Mouse (Mus musculus) T-cell, adult 2 months (primary cell): ENCODE measurements around the gene Crat.
"Not testable (repeated sequence)": the region's sequence is repeated elsewhere in the genome, so short reads cannot be mapped to it uniquely, and the experiment has no call there.

Source experiments
- DNase-seq: peaks from one replicate; pipeline ENCODE4 v3.0.0; 2022; ENCODE audit warnings: low spot score

The Crat gene

GRCm38 (mm10) chr2:30440211-30440700, 24.6 kb upstream of the Crat start:
- no peak for DNase-seq

DNA sequence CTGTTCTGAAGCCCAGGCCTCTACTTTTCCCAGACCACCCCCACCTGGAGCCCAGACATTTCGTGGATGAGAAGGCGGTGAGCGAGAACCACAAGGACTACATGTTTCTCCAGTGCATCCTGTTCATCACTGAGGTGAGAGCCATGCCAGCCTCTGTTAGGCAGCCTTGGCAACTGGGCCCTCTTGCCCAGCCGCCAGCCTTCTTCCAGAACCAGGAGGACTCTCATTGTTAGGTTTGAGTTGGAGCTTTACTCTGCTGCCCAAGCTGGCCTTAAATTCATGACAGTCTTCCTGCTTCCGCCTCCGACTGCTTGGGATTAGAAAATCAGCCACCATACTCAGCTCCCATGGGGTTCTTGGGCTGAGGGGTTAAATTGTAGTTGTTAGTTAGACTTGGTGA, 24.0 kb upstream of the Crat start:
- DNase-seq, result no peak

- DNase-seq, result no peak
These were observed 22.2 kb upstream of the Crat start for GRCm38 (mm10) chr2:30437791-30438190.

DNA sequence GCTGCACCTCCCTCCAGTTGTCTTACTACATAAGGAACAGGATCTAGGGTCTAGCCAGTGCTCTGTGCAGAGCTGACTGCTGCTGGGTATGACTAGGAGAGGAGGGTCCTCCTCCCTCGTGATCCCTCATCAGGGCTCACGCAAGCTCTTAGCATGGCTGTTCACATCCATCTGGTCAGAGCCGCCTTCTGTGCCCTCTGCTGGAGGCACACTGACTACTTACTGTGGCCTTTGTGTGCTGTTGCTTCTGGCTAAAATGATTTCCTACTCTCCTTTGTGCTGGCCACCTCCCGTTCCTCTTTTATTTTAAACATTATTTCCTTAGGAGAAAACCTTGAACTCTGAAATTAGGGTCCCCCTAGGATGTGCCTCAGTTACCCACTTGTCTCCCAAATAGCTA, 21.2 kb upstream of the Crat start:
- DNase-seq, result no peak

- no peak for DNase-seq
These were observed 20.5 kb upstream of the Crat start for GRCm38 (mm10) chr2:30436156-30436545.

DNA sequence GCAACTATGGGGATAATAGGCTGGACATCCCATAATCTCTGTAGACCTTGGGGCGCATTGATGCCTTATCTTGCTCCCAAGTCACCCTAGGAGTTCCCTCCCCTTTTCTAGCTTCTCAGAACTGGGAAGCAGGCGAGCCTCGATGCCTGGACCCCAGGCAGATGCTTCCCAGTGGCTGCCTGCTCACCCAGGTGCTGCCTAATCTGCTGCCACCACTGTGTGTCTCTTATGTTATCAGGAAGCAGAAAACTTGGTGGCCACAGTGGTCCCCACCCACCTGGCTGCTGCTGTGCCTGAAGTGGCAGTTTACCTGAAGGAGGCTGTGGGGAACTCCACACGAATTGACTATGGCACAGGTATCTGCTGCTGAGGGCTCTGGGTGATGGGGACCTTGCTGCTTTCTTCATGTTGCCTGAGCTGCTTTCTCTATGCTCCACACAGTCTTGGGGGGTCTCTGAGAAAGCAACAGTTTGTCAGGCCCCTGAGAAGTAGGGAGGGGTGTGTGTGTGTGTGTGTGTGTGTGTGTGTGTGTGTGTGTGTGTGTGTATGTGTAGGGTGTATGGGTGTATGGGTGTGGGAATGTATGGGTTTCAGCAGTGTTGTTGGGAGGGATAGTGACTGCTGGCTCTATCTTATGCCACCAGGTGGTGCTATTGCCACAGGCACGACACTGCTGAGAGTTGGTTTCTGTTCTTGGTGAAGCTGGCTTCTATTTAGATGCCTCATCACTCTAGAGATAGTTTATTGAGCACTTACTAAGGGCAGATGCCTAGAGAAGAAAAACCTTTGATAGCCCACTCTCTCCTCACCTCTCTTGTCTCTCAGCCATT, 19.9 kb upstream of the Crat start:
- DNase-seq, result peak; percentile 74

DNA sequence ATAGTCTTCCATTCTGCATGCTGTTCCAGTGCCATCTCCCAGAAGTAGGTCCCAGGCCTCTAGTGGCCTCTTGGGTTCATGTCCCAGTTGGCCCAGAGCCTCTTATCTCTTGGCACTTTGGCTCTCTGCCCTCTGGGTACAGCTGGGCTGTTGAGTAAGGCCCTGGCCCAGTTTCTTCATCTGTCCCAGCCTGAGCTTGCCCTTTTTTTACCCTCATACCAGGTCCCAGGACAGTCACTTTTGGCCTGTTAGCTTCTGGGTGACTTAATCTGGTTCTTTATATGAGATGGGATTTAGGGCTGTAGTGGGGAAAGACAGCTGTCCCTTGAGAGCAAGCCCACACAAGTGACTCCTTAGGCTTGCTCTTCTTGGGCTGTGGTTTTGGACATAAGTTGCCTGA, 13.5 kb upstream of the Crat start:
- no peak for DNase-seq

DNA sequence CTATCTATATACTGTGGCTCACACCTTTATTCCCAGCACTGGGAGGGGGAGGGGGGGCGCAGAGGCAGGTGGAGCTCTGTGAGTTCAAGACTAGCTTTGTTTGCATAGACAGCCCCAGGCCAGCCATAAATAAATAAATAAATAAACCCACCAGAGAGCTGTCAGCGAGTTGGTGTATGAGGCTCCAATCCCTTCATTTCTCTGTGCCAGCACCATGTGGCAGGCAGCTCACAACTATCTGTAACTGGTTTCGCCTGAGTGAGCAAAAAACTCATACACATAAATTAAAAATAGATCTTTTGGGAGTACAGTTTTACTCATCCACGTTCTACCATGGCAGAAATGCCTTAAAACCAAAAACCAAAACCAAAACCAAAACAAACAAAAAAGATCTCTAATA, 5.8 kb upstream of the Crat start:
- no peak for DNase-seq

DNA sequence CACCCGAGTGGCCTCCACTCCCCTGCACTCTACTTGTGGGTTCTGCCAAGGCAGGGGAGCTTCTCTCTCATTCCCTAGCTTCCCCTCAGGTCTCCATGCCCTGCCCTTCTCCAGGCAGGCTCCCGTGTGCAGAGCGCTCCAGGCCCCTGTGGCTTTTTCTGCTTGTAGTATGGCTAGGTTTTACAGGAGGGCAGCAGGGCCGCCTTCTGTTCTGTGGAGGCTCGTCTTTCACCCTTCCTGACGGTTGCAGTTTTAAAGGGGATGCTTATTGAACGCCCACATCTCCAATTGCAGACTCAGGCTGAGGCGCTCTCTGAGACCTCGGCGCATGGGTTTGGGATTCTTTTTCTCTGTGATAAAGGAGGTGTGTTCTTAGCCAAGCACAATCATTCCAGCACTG, 3.5 kb upstream of the Crat start:
- DNase-seq, result no peak

- no peak for DNase-seq
These were observed 2.6 kb upstream of the Crat start for GRCm38 (mm10) chr2:30418259-30418658.

DNA sequence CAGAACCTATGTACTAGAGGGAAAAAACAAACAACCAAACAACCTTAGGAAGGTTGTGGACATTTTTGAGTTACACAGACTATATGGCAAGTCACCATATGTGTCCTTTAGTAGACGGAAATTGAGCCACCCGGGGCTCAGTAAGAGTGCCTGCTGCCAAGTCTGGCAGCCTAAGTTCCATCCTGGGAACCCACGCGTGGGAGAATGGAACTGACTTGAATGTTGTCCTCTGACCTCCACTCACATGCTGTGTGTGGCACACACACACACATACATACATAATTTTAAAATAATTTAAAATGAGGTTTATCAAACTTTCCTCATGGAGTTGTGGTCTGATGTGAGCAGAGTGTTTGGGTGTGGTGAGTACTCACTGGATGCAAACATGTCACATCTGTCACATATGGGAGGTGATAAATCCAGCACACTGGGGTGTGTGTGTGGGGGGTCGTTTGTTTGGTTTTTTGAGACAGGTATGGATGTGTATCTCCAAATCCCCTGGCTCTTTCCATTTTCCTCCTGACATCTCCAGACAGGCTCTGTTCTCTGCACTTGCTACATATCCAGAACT, 2.1 kb upstream of the Crat start:
- no peak for DNase-seq

- DNase-seq, result not testable (repeated sequence)
These were observed 1.5 kb upstream of the Crat start for GRCm38 (mm10) chr2:30417154-30417553.

DNA sequence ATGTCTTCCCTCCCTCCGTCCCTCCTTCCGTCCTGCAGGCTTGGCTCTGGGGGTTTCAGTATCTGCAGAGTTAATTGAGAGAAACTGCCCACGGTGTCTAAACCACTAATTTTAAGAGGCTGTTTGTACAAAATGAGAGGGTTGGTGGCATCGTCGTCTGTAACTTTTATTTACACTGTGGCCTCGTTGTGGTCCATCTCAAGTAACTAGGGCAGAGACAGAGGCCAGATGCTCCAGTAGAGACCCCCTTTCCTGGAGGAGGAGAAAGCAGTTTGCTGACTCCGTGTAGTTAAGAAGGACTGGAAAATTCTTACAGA, 994 bp upstream of the Crat start:
- DNase-seq, result no peak

GRCm38 (mm10) chr2:30415936-30416648, 479 bp upstream of the Crat start, which contains the start of gene Ptpa:
Gene Ptpa, plus strand, starts transcription at chr2:30416039.
- peak; percentile 94 for DNase-seq

GRCm38 (mm10) chr2:30414681-30415080, 932 bp downstream of the Crat start:
- DNase-seq, result no peak

DNA sequence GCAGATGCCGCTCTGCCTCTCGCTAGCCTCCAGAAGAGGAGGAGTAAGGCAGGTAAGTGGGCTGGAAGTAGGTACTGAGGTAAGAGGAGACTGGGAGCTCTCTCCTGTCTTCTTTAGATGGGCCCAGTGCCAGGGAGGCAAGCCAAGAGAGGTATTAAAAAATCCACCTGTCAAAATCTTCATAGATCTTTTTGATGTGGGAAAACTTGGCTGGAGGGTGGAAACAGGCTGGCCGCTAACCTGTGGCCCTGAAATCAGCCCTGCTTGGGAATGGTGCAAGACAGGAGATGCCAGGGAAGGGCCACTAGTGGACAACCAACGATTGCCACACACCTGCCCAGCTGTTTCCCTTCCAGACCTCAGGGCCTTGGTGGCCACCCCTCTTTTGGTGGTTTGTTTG, 1.5 kb downstream of the Crat start:
- DNase-seq, result no peak

GRCm38 (mm10) chr2:30413038-30413973, 2.3 kb downstream of the Crat start:
- DNase-seq, result no peak

DNA sequence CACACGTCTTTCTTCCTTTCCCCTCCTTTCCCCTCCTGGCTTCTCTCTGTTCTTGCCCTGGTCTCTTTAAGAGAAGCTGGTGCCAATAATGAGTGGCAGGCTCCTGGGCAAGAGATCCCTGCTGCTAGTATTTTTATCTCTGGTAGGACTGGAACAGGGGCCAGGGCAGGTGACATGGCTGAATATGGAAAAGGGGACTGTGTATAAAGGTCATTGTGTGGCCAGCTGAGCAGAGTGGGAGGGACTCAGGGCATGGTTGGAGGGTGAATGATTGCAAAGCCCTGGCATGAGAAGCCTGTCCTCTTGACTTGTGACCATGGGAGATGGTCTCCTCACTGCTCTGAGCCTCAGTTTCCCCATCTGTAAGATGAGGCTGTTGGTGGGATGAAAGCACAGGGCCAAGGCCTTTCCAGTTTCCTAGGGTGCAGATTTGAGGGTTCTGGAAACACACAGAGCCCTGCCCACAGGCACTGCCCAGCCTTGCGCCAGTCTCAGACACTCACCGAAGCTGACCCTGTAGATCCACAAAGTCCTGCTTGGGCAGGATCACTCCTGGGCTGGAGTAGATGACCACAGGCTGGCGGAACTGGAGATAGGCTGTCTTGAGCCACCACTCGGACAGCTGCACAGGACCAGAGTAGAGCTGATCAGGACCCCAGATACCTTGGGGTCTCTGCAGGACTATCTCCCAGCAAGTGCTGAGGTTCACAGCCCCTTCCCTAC, 6.0 kb downstream of the Crat start:
- no peak for DNase-seq

DNA sequence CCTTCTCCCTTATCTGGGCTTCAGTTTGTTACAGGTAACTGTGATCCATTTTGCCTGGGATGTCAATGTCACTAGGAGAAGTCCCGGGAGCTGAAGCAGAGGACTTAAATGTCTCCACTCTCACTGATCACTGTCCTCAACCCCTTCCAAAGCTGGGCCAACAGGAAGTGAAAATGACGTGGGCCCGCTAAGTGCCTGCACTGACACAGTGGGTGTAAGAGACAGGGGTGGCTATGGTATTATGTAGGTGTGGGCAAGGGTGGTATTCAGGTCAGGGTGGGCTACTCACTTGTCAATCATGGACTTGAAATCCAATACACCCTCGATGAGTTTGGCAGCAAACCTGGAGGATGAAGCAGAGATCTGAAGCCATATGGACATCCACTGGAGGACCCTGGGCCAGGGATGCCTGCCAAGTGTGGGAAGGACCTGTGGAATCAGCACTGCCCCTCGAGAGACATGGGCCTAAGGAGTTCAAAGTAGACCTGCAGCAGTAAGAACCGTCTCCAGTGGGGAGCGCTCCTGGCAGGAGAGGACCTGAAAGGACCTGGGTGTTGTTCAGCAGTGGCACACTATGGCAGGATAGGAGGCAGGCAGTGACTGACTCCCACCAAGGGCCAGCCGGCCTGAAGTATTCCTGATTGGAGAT, 7.0 kb downstream of the Crat start:
- DNase-seq, result no peak

- no peak for DNase-seq
These were observed 7.8 kb downstream of the Crat start for GRCm38 (mm10) chr2:30407778-30408177.

GRCm38 (mm10) chr2:30407221-30407620, 8.4 kb downstream of the Crat start:
- DNase-seq, result no peak
